Mouse (Mus musculus) cerebellum, postnatal 36 days (tissue): ENCODE measurements around the gene Tgfa.

Experiments
- DNase-seq, 2 experiments: peaks; one replicate each; pipeline ENCODE4 v3.0.0; 2021 to 2022; ENCODE audit warnings: mixed read lengths in 2 of 2

Gene Tgfa

DNA sequence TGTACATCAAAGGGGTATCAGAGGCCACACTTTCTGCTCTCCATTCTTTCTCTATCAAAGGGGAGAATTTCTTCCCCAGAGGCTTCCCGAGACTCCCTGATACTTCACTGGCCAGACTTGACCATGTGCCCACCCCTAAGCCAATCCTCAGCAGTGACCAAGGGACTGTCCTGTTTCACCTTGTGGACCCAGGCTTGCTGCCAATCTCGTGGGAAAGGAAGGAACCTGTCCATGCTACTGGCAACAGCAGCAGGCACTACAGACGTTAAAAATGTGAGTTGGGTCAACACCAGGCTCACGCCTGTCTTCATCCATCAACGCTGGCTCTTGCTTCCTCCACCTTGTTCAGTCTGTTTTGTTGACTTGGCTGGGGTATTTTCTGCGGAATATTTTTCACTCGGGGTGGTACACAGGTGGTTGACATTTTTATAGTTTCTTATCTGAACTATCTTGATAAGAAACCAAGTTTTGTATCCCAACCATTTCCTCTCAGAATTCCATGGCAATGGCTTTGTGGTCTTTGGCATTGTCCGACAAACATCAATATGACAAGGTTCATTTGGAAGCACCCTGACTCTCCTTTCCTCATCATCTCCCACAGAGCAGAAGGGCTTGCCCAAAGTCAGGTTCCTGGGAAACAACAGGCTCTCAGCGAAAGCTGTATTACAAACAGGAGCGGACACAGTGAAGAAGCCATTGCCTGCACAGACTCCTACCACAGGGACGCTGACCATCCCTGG is 6.1 kb upstream of the Tgfa start:
- no peak for DNase-seq

DNA sequence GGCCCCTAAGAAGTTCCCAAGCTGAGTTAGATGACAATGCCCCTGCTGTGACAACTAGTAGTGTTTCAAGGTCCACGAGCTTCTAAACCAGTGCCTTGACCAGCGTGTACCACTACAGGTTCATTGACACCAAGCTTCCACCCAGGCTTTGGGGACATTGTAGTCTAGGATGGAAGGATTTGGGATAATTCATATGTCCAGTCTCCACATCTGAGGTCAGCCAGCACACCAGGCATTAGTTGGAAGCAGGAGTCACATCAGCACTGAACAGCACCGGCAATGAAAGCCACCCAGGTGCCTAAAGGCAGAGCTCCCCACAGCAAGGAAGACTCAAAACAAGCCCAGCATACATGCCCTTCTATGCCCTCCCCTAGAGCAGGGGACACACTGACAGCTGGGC is 4.4 kb upstream of the Tgfa start:
- DNase-seq: no peak

DNA sequence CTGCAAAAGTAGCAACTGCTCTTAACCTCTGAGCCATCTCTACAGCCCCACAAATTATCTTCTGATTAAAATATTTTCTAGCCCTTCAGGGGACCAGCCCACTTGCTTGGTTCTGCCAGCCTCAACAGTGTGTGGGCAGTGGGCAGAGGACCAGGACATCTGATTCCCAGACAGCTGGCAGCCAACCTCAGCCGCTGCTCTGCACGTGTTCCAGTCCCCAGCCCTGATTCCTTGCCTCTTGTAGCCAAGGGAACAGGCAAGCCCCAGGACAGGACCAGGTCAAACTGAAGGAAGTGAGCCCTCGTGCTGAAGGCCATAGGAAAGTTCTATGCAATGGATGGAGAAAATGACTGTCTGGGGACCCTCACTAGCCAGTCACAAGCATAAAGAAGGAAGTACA is 2.0 kb upstream of the Tgfa start:
- DNase-seq: no peak

DNA sequence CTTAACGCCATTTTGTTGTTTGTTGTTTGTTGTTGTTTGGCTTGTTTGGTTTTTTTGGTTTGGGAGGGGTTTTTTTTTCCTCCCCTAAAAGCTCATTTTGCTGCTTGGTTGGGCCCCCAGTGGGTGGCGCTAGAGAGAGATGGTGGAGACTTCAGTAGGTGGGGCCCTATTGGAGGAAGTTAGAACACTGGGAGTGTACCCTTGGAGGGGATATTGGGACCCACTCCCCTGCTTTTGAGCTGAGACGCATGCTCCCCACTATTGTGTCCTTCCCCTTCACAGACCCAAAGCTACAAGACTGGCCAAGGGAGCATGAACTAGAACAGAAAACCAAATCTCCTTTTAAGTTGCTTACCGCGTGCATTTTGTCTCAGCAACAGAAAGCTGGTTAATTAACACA is 1.1 kb upstream of the Tgfa start:
- peak; percentile 53 to 73 for DNase-seq

DNA sequence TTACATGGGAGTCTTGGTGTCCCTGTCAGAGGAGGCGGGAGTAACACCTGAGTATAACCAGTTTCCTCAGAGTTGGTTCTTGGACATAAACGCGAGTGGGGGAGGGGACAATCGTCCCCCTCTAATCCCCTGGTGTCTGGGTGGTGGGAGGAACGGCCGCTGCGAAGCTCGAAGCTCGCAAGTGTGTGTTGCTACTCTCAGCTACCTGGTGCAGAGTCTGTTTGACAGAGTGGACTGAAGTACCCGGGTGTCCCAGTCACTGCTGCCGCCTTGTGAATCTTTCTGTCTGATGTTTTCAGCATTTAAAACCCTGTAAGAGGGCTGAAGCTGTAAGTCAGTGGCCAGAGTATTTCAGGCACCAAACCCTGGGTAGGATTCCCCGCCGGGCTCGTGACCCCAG is 1.0 kb downstream of the Tgfa start:
- no peak for DNase-seq

DNA sequence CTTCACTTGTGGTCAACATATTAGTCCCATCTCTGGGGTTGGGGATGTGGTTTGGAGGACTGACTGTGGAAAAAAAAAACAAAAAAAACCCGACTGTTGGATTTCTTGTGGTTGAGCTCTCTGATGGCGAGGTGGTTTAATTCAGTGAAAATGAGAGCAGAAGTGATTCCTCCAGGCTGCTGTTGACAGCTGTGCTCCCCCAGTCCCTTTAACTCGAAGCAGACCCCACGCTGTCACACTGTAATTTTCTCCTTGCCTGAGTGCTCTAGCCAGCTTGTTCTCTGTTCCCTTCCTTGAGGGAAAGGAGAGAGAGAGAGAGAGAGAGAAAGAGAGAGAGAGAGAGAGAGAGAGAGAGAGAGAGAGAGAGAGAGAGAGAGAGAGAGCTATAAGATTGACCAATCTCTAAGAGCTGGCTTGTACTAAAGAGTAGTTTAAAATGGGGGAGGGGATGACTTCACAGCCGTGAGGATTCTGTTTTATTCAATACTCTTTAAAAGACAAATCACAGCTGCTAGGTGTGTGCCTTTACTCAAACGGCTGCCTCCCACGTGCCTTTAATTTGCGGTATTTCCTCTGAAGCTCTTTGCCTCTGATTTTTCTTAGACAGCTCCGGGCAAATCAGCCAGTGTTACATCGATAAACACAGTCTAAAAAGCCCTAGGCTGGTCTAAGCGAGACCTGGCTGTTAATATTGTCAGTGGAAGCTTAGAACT is 2.3 kb downstream of the Tgfa start:
- DNase-seq: no peak

DNA sequence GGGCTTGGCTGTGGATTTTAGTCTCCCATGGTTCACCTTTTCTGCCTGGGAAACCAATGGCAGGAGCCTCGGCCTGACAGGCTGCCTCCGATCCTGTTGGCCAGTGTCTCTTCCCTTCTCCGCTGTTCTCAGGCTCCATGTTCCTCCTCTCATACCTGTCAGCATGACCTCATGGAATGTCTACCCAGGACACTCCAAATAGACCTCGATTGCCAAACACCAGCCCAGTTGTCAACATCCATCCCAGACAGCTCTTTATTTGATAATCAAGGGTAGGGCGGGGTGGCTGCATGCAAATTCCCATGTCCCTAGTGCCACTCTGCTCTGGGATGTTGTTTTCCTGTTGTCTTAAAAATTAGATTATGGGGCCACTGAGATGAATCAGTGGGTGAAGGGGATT is 5.9 kb downstream of the Tgfa start:
- no peak for DNase-seq

DNA sequence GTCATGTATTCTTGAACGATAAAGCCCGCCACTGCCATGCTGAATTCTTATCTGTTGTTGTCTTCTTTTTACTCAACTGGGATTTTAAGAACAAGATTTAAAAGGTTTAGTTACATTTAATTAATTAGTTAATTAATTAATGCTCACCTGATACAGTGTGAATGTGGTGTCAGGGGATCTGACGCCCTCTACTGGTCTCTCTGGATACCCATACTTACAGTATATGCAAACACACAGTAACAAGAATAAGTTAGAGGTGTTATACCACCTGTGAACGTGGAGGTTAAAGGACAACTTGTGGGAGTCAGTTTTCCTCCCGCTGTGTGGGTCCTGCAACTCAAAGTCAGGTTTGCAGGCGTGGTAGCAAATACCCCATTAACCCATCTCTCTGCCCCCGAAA is 8.1 kb downstream of the Tgfa start:
- DNase-seq: no peak

DNA sequence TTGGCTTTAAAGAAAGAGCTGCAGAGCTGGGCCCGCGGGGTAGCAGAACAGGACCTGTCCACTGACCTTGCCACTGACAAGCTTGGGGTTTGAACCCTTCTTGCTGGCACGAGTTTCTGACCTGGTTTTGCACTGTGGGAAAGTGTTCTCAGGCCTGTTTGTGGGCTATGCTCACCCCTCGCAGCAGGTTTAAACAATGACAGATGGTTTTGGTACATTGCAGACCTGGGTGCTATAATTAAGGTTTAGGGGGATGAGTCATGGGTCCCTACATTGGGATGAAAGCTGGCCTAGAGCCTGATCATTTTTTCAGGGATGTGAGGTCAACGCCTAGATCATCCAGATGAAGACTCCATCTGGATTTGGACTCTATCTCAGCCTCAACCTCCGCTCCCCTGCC is 11.0 kb downstream of the Tgfa start:
- peak in 1 of 2 experiments; percentile 36 for DNase-seq

DNA sequence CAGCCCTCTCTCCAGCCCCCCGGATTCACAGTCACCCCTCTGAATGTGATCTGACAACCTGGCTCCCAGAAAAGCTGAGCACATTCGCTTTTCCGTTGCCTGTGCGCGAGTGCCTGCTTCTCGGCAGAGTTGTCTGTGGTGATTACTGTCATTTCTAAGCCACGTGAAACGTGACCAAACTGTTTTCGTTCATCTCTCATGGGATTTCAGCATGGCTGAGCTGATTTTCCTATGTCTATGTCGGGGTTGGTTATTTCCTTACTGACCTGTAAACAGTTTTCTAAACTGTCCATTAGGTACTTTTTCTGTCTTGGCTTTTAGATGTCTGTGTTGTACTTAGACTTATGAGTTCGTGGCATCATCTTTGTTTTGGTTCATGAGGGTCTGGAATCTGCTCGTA is 12.0 kb downstream of the Tgfa start:
- no peak for DNase-seq

DNA sequence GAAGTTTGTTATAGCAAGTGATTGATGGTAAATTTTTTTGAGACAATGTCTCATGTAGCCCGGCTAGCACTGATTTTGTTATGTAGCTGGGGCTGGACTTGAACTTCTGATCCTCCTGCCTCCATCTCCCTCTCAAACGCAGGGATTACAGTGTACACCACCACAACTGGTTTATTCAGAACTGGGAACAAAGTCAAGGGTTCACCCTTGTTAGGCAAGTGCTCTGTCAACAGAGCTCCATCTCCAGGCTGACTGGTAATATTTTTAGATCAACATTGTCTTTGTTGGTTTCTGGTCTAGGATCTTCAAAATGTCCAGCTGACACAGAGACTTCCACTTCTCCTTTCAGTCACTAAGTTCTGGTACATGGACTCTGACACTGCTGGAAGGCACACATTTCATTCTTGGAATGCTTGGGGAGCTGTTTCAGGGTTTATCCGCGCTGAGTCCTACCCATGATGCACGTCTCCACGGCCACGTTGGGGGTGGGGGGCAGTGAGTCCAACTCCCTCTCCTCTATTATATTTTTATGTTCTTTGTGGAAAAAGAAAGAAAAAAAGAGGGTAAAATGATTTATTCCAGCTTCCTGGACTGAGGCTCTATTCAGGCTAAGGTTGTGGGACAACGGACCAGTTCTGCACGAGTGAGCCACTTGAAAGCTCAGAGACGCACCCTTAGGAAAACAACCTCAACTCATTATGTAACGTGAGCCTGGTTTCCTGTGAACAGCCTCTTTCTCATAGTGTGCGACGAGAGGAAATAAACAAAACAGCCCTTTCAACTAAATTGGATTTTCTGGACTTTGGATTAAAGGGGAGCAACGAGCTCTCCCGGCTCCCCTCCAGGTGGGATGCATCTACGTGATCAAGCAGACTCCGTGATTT is 14.4 kb downstream of the Tgfa start:
- no peak for DNase-seq

DNA sequence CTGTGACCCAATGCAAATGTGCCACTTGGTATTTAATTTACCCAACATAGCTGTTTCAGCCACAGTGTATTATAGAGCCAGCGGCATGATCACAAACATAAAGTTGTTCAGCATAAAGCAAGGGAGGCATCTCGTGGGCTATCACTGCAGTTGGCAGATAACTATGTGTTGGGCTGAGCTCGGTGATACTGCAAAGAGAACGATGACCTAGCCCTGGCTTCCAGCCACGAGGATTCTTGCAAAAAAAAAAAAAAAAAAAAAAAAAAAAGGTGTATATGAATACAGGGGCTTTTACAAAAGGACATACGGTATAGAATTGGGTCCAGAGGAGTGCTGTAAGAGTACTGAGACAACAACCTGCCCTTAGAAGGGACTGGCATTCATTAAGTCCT is 15.0 kb downstream of the Tgfa start:
- no peak for DNase-seq

DNA sequence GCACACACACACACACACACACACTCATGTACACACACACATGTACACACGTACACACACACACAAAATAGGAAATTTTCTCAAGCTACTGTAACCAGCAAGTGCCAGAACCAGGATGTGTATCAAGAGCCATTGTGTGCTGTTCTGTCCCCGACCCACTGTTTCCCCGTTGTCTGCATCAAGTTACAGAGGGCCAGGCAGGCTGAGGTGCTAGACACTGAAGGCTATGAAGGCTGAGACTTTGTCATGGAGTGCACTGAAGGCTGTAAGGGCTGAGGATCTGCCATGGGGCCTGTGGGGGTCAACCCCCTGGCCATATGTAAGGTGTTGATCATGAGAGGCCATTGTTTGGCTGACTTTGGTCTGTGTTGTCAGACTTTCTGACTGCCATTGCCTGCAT is 15.6 kb downstream of the Tgfa start:
- DNase-seq: no peak

DNA sequence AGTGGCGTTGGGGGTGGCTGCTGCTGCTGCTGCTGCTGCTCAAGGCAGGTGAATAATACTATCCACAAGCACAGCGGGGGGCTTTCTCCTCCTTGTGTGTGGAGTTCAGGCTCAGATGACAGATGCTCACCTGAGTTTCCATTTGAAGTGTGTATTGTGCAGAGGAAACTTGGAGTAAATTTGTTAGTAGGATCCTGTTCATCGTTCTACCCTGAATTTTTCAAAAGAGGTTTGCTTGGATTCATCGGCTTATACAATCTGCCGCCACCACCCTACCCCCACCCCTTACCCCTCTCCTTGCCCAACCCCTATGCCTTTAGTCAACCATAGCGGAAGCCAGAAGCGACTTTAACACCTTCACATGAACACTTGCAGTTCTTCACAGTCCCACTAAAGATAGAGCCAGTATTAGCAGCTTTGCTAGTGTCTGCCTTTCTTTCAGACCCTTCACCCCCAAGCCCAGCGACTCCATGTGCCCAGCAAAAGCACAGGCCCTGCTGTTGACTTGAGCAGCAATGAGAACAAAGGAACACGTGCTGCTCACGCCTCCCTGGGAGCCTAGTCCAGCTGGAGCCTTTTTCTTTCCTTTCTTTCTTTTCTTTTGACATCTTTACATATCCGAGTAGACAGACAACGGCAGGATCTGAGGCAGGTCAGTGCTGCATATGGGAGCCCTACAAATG is 16.2 kb downstream of the Tgfa start:
- DNase-seq: no peak

DNA sequence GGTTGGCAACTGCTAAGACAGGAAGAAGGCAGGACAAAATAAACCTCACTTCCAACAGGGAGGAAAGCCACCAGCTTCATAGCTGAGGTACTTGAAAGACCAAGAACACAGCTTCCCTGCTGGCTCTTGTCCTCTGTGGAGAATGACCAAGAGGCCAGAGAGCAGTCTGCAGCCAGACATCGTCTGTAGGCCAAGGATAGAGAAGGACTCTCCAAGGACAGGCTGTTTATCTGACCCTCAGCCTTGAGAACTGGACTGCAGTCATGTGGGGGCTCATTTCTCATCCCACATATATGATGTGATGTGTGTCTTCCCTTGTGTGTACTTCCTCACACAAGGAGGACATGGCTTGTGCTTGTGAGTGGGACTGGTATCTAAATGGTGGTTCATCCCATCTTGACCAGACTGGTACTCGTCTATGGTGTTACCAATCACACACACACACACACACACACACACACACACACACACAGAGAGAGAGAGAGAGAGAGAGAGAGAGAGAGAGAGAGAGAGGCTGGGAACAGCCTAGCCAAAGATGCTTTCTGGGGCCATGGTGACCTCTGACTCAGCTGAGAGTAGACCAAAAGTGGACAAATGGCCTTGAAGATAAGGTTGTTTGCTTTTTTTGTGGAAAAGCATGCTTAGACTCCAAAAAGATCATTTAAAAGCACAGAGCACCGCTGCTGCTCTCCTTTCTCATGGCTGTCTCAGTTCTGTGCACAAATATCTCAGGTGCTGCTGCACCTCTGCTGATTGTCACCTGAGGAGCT is 18.0 kb downstream of the Tgfa start:
- DNase-seq: no peak

DNA sequence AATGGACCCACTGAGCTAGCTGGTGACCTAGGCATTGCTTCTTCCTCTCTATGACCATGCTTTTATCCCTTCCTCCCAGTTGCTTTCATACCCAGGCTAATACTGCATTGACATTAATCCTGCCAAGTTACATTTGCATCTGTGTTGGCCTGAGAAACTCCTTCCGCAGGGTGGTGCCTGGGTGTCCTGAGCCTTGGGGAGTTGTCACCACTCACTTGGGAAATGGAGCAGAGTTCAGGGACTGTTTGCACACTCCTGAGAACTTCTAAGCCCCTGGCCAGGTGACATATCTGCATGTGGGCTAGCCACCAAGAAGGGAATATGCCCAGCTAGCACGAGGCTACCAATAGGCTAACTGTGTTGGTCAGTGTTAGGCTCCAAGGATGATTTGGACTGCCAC is 23.0 kb downstream of the Tgfa start:
- no peak for DNase-seq

DNA sequence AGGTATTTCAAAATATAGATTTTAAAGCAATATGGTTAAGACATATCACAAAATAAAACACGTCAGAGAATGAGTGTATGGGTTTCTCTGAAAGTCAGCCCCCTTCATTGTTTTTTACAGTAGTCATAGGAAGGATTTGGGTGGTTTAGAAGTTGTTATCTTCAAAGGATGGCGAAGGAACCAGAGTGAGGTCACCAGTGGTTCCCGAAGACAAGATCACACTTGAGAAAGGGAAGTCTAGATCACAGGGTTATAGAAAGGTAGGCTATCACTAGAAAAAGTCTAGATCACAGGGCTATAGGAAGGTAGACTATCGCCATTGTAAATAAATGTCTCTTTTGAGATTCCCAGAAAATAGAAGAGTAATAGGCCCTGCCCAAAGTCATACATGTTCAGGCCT is 23.7 kb downstream of the Tgfa start:
- DNase-seq: no peak

DNA sequence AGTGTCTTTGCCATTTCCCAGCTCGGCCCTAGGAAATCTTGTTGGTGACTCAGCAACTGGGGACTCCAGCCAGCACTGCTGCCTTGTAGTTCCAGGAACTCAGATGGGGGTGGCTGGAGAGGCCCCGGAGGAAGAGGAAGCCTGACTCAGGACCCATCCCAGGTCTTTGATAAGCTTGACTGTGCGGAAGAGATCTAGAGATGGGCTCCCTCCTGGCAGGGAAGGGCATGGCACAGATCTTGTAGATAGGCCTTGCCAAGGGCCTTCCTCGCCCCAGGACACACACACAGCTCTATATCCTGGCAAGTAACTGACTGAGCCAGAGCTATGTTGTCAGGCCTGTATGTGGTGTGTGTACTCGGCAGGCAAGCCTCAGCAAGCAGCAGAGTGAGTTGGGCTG is 24.5 kb downstream of the Tgfa start:
- DNase-seq: peak; percentile 28 to 55

DNA sequence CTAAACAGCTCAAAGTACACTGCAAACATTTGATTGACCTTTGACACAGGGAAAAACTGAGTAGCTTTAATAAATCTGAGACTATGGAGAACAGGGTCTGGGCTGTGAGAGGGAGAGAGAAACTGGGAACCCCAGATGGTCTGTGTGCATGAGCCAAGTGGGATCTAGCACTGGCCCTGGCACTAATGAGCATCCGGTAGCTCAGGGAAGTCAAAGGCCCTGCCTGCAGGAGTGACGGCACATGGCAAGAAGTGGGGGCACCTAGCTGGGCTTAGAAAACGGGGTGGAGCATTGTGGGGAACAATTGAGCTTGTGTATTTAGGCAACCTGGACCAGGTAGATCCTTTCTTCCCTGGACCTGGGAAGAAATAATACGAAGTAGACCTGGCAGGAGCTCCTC is 25.1 kb downstream of the Tgfa start:
- peak; percentile 37 to 40 for DNase-seq

DNA sequence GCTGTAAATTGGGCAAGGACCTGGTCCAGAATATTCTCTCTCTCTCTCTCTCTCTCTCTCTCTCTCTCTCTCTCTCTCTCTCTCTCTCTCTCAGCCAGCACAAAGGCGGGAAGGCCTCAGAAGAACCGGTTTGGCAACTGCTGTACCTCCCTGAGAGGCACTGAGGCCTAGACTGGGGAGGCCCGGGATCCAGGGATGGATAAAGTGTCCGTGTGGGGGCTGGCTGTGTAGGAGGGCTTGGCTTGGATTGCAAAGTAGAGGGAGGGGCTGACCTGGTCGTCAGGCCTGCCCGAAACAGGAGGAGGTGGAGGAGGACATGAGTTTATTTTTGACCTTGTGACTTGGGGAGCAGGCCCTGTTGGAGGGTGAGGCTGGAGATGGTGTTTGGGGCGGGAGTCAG is 27.4 kb downstream of the Tgfa start:
- DNase-seq: no peak

DNA sequence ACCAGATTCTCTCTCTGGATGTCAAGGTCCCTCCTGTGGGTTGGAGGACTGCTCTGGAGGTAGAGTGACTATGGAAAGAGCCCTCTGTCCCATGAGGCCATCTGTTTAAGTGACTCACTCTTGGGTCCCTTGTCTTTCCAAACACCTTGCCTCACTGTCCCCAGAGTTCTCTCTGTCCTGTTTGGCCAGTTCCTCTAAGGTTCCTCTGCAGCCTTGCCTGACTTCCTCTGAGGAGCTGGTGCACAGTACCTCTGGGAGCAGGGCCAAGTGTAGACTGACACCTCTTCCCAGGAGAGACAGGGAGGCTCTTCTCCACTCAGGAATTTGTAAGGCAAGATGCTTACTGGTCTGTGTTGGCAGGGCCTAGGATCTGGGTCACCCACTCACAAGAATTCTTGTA is 30.6 kb downstream of the Tgfa start:
- DNase-seq: no peak

DNA sequence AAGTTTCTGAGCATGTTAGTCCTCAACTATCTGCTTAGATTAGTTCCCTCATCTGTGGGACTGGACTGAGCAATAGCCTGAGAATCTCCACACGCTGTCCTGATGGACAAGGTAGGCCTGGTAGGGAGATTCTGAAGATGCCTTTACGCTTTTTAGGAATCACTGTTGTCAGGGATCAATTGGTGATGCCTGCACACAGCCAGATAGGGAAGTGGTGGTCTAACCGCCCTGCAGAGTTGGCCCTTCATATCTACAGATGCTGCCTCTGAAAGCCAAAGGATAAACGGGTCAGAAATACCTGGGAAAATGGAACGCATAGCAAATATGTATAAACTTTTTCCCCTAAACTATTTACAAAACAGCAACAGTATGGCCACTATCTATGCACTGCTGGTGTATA is 37.3 kb downstream of the Tgfa start:
- DNase-seq: no peak
